Mouse (Mus musculus) kidney, adult 11 months (tissue): ENCODE data around the gene Gp9.

Experiments
- DNase-seq: peaks from one replicate; pipeline ENCODE4 v3.0.0; 2022

The Gp9 gene

DNA sequence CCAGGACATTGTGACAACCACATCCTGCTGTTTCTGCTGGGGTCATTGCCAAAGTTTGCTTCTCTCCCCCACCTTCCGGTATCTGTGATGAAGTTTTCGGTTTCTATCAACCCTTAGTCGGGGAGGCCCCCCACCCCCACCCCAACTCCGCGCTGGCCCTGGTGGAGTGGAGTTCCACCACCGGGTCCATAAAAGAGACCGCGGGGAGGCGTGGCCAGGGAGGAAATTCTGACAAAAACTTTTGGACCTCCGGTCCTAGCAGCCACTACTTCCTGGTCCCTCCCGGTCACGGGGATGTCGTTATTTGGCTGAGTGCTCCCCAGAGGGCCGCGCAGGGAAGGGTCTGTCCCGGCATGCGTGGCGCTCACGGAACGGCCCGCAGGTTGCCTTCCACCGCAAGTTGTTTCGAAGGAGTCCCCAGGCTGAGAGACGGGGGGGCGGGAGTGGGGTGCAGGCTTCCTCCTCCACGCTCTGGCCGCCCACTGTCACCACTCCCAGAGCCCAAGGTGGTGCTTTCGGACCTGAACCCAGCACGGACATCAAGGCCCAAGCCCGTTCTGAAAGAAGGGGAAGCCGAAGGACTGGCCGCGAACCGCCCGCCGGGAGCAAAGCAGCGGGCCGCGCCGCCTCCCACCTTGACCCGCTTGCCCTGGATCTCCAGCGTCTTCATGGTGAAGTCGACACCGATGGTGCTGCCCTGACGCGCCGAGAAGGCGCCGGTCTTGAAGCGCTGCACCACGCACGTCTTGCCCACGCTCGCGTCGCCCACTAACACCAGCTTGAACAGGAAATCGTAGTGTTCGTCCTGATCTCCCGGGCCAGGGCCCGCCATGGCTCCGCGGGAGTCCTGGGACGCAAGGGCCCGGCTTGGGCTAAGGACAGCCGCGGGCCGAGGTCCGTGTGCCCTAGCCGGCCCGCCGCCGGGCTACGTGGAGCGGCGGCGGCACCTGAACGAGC lies 33.1 kb downstream of the Gp9 start:
- DNase-seq = peak; percentile 77

DNA sequence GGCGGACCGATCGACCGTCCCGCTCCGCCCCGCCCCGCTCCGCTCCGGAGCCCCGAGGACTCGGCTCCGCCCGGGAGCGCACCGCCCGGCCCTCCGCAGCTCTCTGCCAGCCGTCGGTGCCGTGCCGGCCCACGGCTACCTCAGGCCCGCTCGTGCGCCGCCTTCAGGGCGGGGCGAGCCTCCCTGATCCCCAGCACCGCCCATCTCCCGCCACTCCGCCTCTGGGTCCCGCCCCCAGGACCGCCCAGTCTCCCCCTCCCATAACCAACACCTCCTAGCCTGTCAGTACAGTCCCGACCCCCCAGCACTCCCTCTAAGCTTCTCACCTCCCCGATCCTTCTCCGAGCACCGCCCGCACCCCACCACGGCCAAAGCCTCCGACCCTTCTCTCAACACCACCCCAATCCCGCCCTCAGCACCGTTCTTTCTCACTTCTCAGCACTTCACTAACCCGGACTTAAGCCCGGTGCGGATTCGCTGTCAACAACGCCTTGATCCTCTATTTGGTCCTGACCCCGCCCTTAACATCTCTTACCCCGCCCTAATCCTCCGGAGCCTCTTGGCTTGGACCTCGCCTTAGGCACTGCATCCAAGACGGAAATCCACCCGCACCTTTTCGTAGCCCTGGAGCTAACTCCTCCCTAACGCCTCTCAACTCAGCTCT lies 33.9 kb downstream of the Gp9 start, which contains the start of gene Rab43:
Rab43 (minus strand) TSS at position 490 of the 664 bp plus-strand sequence.
- peak; percentile 94 for DNase-seq

DNA sequence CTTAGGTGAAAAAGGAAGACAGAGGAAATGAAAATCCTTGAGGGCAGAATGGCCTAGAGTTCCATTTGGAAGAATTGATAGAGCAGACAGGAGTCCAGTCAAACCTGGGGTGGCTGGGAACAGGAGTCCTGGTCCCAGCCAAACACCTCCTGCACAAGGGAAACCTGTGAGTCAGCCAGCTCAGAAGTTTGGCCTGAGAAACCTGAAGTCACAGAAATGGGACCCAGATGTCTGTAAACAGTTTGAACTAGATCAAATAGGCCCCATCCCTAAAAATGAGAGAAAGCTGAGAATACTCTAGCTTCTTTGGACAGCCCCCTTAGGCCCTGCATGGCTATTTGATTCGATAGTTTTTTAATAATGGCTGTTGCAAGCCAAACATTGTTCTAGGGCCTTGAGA lies 34.8 kb downstream of the Gp9 start:
- no peak for DNase-seq

DNA sequence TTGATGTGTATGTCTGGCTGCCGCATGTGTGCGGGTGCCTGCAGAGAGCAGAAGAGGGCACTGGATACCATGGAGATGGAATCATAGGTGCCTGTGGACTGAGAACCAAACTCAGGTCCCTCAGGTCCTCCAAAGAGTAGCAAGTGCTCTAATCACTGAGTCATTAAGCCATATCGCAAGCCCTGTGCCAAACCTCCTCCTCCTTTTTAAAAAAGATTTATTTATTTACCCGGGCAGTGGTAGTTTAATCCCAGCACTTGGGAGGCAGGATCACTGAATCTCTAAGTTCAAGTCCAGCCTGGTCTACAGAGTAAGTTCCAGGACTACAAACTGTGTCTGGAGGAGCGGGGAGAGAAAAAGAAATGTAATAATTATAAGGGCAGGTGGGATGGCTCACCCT lies 36.6 kb downstream of the Gp9 start:
- no peak for DNase-seq

DNA sequence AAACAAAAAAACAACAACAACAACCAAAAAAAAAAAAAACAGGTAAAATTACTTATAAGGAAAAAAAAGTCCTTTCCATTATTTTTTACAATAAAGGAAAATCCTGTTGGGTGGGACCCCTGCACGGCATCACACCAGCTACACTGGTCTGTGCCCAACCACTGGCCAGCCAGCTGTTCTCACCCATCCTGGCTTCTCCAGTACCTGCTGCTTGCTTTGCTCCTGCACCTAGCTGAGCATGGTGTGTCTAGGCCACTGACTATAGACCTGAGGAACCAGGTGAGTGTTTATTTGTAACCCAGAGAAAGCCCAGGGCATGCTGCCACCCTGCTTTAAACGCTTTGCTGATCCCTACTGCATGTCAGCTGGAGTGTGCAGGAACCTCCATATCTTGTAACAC lies 42.5 kb downstream of the Gp9 start:
- no peak for DNase-seq
